Comparison of ENCODE assay signal across 14 mouse cellular contexts in genomic region chr2:115250019-115250807, GRCm38 (mm10).
DNase-seq lines count a peak whose midpoint lies in the region; ATAC-seq lines count a peak whose summit lies in the region.
"Had no signal": no experiment of that assay in that cellular context is flagged by ENCODE, and none has a peak within 500 bp of the region (broad histone marks: within the 10 kb centered on the region; RNA-seq: fewer than 3 reads in every experiment).

No protein-coding gene starts in this region.

- 54% methylated on average over 5 of the region's 5 CpGs for WGBS in kidney, embryonic 14.5 days
- 71% methylated on average over 5 of the region's 5 CpGs for WGBS in midbrain, embryonic 14.5 days
- 66% methylated on average over 5 of the region's 5 CpGs for WGBS in midbrain, embryonic 16.5 days
- 35% methylated on average over 5 of the region's 5 CpGs for WGBS in embryonic facial prominence, embryonic 13.5 days

- H3K4me3 ChIP-seq in kidney, embryonic 14.5 days (ENCODE audit: low read length): no peak overlapping the region
- no peak overlapping the region for H3K4me3 ChIP-seq in midbrain, embryonic 14.5 days (replicated peaks; ENCODE audit: low read depth, low read length)
- H3K4me3 ChIP-seq in midbrain, embryonic 16.5 days (ENCODE audit: low read depth, low read length): no peak overlapping the region
- no peak overlapping the region for H3K4me3 ChIP-seq in embryonic facial prominence, embryonic 13.5 days
- H3K4me3 ChIP-seq: limb, embryonic 13.5 days had no signal

- H3K4me1 ChIP-seq in kidney, embryonic 14.5 days (ENCODE audit: control insufficient read depth, insufficient read depth, low read length): no peaks in the 10 kb centered on the region; the same call in 1 of the 2 replicates
- H3K4me1 ChIP-seq in midbrain, embryonic 14.5 days (ENCODE audit: control insufficient read depth, insufficient read depth, low read length): no peaks in the 10 kb centered on the region
- H3K4me1 ChIP-seq in midbrain, embryonic 16.5 days (ENCODE audit: control insufficient read depth, insufficient read depth, low read length): no peaks in the 10 kb centered on the region
- H3K4me1 ChIP-seq in embryonic facial prominence, embryonic 13.5 days: peaks cover 17% of the 10 kb centered on the region
- H3K4me1 ChIP-seq: limb, embryonic 13.5 days had no signal

- no peak overlapping the region for H3K4me2 ChIP-seq in kidney, embryonic 14.5 days (replicated peaks; ENCODE audit: low read depth, low read length)
- no peak overlapping the region for H3K4me2 ChIP-seq in midbrain, embryonic 14.5 days (ENCODE audit: low read length)
- no peak overlapping the region for H3K4me2 ChIP-seq in midbrain, embryonic 16.5 days (ENCODE audit: low read length)
- H3K4me2 ChIP-seq in embryonic facial prominence, embryonic 13.5 days: no peak overlapping the region; the same call in 1 of the 2 replicates
- H3K4me2 ChIP-seq: limb, embryonic 13.5 days had no signal

- no peaks in the 10 kb centered on the region for H3K36me3 ChIP-seq in kidney, embryonic 14.5 days (ENCODE audit: control insufficient read depth, insufficient read depth, low read length)
- H3K36me3 ChIP-seq in midbrain, embryonic 14.5 days (ENCODE audit: control insufficient read depth, insufficient read depth, low read length): no peaks in the 10 kb centered on the region
- no peaks in the 10 kb centered on the region for H3K36me3 ChIP-seq in midbrain, embryonic 16.5 days (ENCODE audit: control insufficient read depth, insufficient read depth, low read length)
- H3K36me3 ChIP-seq in embryonic facial prominence, embryonic 13.5 days: no peaks in the 10 kb centered on the region
- H3K36me3 ChIP-seq: limb, embryonic 13.5 days had no signal

- H3K27ac ChIP-seq in kidney, embryonic 14.5 days (ENCODE audit: low read depth, low read length): no peak overlapping the region; the same call in 1 of the 2 replicates
- H3K27ac ChIP-seq in midbrain, embryonic 14.5 days (replicated peaks; ENCODE audit: low read depth, low read length): no peak overlapping the region
- no peak overlapping the region for H3K27ac ChIP-seq in midbrain, embryonic 16.5 days (ENCODE audit: low read length)
- peak overlapping the region; percentile 44 for H3K27ac ChIP-seq in embryonic facial prominence, embryonic 13.5 days
- H3K27ac ChIP-seq: limb, embryonic 13.5 days had no signal

- no peaks in the 10 kb centered on the region for H3K9me3 ChIP-seq in kidney, embryonic 14.5 days (ENCODE audit: control insufficient read depth, low read length)
- no peaks in the 10 kb centered on the region for H3K9me3 ChIP-seq in midbrain, embryonic 14.5 days (ENCODE audit: control insufficient read depth, low read length)
- H3K9me3 ChIP-seq in midbrain, embryonic 16.5 days (replicated peaks; ENCODE audit: control insufficient read depth, low read length, poor library complexity, severe bottlenecking): no peaks in the 10 kb centered on the region
- no peaks in the 10 kb centered on the region for H3K9me3 ChIP-seq in embryonic facial prominence, embryonic 13.5 days
- H3K9me3 ChIP-seq: limb, embryonic 13.5 days had no signal

- no peaks in the 10 kb centered on the region for H3K27me3 ChIP-seq in kidney, embryonic 14.5 days (ENCODE audit: control insufficient read depth, insufficient read depth, low read length)
- H3K27me3 ChIP-seq in midbrain, embryonic 14.5 days (ENCODE audit: control insufficient read depth, insufficient read depth, low read length): no peaks in the 10 kb centered on the region
- no peaks in the 10 kb centered on the region for H3K27me3 ChIP-seq in midbrain, embryonic 16.5 days (ENCODE audit: control insufficient read depth, insufficient read depth, low read depth, low read length)
- no peaks in the 10 kb centered on the region for H3K27me3 ChIP-seq in embryonic facial prominence, embryonic 13.5 days
- H3K27me3 ChIP-seq: limb, embryonic 13.5 days had no signal

- ATAC-seq in kidney, embryonic 14.5 days (ENCODE audit: low FRiP score, low TSS enrichment): no peak
- ATAC-seq in midbrain, embryonic 14.5 days (ENCODE audit: low FRiP score, low TSS enrichment): no peak
- ATAC-seq in midbrain, embryonic 16.5 days: no peak
- no peak for ATAC-seq in embryonic facial prominence, embryonic 13.5 days (ENCODE audit: insufficient number of reproducible peaks, insufficient read depth, low FRiP score, low TSS enrichment, low read depth)
- ATAC-seq: CD4-positive, CD25-positive, alpha-beta regulatory T cell, adult 4 months; inflammation-experienced regulatory T-cells, adult 6 months had no signal

- peak; percentile 27 for DNase-seq in kidney, adult 9 months
- DNase-seq in midbrain, embryonic 14.5 days: peak; percentile 14
- DNase-seq in heart, adult 8-10 months (ENCODE audit: low spot score): no peak
- DNase-seq in adrenal gland, postnatal 36 days: no peak
- DNase-seq: adrenal gland, adult 8-10 months; cerebellum, adult 11-12 months; heart, adult 11 months; heart, postnatal 10 days had no signal

- H3K9ac ChIP-seq in kidney, embryonic 14.5 days (ENCODE audit: low read depth, low read length): no peak overlapping the region
- no peak overlapping the region for H3K9ac ChIP-seq in midbrain, embryonic 14.5 days (replicated peaks; ENCODE audit: low read length)
- no peak overlapping the region for H3K9ac ChIP-seq in midbrain, embryonic 16.5 days (ENCODE audit: low read depth, low read length)
- H3K9ac ChIP-seq in embryonic facial prominence, embryonic 13.5 days: no peak overlapping the region
- H3K9ac ChIP-seq: limb, embryonic 13.5 days had no signal

Comparison
In these comparisons a context has a peak if more than half of its experiments do, and no peak if none do; other contexts are left out.
1. DNase-seq: peak in kidney, adult 9 months (single experiment) and midbrain, embryonic 14.5 days (single experiment); none in heart, adult 8-10 months (single experiment) and adrenal gland, postnatal 36 days (0 of 2).